Mouse (Mus musculus) monocyte, adult 5-6 weeks (primary cell): ENCODE data around the gene Cyp2c23. TPM values are rescaled to one million over a fixed set of nuclear protein-coding genes. Genes with fewer than 3 reads are reported as not detected.
A peak's percentile ranks its signal among the peaks of the same experiment; 100 is the strongest.

ENCODE experiments used
- ATAC-seq: fragments of 153-309, 156-312 bp; replicated peaks from 2 replicates; pipeline ENCODE4 v1.8.0; 2017; ENCODE audit warnings: mild to moderate bottlenecking; ENCODE audit not compliant: low TSS enrichment, insufficient number of reproducible peaks, severe bottlenecking, poor library complexity, low FRiP score
- total RNA-seq: library from RNA; stranded (forward); fragments of 200-1000, 200-491, 200-594 nt; gene quantifications from 3 replicates; pipeline ENCODE4 v1.2.3, GENCODE M21; 2017

Cyp2c23 gene
- total RNA-seq, result not detected in 3 replicates

DNA sequence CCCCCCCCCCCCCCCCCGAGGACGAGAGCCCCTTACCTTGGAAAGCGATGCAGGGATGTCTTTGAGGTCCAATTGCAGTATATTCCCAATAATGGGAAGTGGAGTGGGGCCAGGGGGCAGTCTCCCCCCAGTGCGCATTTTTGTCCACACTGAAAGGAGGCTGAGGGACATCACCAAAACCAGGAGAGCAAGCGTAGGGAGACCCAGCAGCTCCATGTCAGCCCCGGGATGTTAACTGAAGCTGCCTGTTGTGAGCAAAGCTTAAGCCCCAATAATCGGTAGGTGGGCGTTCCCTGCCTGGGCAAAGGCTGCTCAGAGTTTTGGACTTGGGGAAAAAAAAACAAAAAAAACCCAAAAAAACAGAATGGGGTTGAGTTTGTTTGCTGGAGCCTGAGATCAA, at the start of gene Cyp2c23:
TSS of gene Cyp2c23 (minus strand) at position 237 of the 400 bp plus-strand sequence.
- no peak for ATAC-seq

DNA sequence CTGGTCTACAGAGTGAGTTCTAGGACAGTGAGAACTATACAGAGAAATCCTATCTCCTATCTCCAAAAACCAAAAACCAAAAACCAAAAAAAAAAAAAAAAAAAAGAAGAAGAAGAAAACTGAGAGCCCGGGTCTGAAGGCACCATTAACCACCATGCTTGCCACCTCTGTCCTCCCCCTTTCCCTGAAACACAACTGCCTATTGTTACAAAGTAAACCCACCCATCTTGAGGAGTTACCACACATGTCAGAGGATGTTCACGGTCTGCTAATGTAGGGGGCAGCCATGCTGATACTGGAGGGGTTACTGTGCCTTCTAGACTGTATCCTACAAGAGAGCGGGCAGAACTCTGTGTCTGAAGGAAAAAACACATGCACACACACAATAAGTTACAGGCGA, 48.0 kb upstream of the Cyp2c23 start:
- ATAC-seq, result no peak

DNA sequence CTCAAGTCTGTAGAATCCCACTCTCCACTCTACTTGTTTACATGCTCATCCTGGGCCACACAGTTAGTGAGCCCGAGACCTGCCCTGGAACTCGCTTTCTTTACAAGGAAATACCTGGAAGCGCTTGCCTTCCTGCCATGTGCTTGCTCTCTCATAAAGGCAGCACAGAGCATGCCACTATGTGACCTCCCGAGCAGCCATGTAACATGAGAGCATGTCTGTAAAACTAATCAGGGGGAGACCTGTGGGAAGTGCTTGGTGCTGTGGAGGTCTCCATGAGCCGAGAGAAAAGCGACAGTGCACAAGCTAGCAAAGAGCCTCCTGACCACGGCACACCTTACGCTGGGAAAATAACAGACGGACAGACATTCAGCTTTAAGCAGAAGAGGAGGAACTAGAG, 47.4 kb upstream of the Cyp2c23 start:
- no peak for ATAC-seq

DNA sequence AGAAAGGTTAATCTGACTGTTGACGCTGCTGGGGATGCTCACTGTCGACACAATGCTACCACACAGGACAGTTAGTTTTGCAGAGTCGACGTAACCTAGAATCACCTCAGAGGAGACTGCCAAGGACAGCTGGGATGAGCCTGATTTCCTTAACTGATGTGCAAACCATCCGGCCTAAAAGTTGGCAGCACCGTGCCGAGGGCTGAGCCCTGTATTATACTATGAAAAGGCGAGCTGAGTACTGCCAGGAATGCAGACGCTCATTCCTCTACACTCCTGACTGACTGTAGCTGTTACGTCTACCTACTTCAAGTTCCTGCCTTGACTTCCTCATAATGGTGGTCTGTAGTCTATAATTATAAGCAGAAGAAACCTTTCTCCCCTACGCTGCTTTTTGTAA, 46.0 kb upstream of the Cyp2c23 start:
- ATAC-seq, result no peak

DNA sequence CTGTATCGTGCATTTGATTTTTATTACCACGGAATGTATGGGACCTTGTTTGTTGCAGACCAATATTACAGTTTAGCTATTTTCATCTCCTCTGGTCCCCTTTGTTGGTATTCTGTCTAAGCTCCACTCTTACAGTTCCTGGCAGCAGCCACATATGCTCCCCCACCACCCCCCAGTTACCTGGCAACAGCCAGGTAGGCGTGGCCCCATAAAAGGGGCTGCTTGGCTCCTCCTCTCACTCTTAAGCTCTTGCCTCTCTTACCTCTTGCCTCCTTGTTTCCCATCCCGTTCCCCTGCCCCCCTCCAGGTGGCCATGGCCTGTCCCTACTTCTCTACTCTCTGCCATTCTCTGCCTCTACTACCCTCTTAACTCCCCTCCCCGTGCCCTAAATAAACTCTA, 42.2 kb upstream of the Cyp2c23 start:
- no peak for ATAC-seq

DNA sequence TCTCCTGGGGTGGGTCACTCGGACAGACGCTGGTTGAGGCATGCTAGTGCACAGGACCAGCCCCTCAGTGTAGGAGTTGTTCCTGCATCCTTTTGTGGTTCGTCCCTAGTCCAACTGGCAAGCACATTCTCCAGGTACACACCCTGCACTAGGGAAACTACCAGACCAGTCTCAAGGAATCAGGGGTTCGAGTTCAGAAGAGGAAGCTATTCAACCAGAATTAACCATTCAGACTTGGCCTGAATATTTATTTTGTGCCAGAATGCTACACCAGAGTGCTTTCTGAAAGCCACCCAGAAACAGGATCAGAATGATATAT, 40.9 kb upstream of the Cyp2c23 start:
- ATAC-seq, result no peak

DNA sequence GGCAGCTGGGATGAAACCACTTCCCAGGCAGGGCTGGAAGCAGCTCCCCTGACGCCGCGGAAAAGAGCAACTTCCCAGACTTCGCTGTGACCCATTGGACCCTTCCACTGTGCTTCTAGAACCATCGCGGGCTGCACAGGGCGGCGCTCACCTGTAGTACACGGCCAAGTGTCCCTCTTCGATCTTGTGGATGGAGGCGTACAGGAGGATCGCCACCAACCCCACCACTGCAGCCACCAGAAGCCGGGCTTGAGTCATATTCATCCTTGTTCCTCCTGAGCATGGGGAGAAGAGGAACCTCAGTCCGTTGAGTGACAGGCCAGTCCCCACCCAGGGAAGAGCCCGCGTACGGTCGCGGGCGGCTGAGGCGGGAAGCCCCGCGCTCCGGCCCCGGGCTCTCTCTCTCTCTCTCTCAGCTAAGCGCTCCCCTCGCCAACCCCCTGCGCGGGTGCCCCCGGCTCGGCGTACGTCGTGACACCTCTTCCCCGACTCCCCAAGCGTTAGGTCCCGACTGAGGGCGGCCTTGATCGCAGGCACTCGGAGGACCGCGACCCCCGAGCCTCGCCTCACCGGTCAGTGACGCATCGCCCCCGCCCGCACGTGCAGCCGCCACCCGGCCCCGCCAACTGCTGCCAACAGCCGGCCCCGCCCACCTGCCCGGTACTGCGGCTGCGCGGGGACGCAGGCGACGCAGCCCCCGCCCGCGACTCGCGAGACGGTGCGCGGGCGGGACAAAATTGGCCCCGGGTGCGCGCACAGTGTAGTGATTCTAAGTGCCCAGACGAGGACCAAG, 40.3 kb upstream of the Cyp2c23 start, which contains the start of gene Erlin1:
TSS of gene Erlin1 (minus strand) at position 665 of the 793 bp plus-strand sequence.
- ATAC-seq, result peak; percentile 91

DNA sequence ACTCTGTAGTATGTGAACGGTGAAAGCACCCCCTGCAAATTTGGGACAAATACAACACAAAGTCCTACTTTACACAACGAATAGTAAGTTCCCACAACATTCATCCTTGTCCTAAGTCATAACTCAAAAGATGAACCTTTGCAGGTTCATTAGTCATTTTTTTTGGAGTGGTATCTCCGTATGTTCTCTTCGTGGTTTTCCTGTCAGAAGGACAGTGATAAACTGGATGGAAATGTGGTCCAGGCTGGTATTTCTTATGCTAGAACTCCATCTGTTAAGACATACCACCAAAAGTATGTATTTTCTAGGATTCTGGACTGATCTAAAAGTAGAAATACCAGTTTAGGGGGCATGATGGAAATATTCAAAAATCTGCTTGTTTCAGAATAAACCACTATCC, 39.2 kb upstream of the Cyp2c23 start:
- ATAC-seq, result no peak

DNA sequence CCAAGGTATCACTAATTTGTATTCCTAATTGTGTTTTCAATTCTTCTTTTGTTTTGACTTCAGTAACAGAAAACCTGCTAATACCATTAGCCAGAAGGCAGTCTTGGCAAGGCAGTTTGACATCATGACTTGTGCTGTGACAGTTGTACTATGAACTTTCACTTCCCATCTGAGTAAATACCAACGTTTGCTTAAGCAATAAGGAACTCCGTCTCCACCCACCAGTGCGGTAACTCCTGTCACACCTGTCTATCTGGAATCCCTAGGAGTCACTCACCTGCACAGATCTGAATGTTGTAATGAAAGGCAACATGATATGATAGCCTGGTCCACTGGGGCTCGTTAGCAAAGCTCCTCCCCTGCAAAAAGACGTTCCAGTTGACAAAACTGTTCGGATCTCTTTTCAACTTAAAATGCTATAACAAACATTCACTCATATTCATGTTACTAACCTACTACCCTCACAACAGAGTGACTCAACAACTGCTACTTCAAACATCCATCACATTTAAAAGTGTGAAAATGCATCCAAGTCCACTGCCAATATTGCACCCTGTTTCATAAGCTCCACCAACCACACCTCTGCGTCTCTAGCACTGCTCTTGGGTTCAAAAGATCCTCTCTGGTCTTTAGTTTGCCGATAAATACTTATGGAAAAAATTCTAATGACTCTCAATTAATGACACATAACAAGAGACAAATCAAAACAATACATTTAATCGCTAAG, 38.5 kb upstream of the Cyp2c23 start:
- peak; percentile 55; the same call in 1 of the 2 replicates for ATAC-seq

DNA sequence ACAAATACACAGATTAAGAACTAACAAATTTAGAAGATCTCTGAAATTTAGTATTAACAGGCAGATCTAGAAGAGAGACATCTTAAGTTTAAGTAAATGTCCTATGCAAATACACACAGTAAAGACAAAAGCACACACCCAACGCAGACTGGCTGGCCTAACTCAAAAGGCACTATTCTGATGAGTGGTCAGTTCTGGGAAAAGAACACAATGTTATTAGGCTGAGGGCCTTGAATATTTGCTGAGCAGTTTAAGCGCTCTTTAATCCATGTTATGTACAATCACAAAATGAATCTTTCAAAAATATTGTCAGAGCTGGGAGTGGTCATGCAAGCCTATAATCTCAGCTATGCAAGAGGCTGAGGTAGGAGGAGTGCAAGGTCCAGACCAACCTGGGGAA, 35.7 kb upstream of the Cyp2c23 start:
- no peak for ATAC-seq

DNA sequence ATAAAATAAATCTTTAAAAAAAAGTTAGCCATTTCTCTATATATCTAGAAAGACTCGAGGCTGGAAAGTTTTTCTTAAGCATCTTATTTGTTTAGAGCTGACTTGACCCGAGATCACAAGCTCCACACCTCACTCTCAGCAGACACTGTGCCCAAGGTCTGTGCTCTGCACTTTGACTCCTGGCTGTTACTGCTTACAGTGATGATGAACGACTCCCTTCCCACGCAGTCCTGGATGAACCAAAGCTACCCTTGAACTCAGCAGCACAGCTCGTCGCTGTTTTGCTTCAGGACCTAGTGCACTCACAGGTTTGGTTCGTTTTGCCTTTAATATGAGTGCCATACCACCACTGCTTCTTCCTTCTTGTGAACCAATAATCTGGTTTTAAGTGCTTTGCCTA, 34.8 kb upstream of the Cyp2c23 start:
- no peak for ATAC-seq

DNA sequence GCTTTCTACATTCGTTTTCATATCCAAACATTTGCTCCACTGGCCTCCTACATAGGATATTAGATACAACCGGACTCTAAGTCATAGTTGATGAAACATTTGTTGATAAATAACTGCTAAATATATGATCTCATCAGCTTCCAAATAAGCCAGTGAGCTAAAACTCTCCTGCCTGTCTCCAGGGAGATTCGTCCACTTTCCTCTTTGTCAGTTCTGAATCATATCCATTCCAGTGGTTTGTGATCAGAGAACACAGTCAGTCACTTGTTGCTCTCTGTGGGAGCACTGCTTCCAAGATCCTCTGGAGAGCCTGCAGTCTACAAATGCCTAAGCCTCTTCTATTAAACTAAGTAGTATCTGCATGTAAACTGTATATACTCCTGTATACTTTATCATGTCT, 31.2 kb upstream of the Cyp2c23 start:
- no peak for ATAC-seq

DNA sequence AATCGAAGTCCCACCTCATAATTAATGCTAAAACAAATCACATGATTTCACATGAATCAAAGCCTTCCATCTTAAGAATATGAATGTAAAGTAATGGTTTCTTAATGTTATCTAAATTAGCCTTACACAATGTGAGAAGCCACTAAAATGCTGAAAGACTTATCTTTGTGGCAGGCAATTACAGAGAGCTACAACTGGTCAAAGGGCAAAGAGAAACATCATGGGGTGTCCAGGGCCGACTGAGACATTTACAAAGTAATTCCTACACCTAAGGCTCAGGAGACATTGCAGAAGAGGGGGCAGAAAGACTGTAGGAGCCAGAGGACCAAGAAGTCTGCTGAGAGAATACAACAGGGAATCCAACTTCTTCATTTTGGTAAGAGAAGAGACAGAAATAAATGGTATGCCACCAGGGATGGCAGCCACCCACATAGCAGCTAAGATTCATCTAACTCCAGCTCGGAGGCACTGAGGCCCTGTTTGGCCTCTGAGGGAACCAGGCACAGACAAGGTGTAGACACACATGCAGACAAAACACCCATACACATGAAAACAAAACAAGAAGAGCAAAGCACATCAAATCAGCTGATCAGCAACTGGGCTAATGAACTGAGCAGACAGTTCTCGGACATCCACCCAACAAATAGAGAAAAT, 26.3 kb upstream of the Cyp2c23 start:
- ATAC-seq, result no peak

DNA sequence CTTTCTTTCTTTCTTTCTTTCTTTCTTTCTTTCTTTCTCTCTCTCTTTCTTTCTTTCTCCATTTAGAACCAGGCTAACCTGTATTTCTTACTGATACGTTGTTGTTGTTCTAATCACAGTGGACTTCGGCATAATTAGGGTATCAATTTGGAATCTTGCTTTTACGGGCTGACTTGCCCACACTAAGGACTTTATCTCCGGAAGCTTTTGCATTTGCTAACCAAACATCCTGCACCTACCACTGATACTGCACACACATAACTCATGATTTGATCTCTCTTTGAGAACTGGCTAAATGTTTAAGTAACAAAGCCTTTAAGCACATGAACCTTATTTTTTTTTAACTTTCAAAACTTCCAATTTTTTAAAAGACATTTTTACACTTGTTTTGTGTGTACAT, 21.4 kb upstream of the Cyp2c23 start:
- no peak for ATAC-seq

DNA sequence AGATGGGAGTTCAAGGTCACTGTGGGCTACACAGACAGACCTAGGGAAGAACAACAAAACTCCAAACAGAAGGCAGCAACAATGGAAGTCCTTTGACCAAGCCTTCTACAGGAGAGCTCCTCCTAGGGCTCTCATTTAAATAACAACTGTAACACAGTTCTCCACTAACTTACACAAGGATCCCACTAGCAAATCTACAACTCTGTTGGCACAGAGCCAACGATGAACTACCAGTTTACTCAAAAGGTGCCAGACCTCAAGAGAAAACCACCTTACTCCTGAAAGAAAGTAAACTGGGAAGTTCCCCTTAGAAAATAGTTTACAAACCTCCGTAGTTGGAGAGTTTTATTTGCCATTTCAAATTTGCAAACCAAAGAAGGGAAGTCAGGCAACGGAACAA, 20.3 kb upstream of the Cyp2c23 start:
- no peak for ATAC-seq

DNA sequence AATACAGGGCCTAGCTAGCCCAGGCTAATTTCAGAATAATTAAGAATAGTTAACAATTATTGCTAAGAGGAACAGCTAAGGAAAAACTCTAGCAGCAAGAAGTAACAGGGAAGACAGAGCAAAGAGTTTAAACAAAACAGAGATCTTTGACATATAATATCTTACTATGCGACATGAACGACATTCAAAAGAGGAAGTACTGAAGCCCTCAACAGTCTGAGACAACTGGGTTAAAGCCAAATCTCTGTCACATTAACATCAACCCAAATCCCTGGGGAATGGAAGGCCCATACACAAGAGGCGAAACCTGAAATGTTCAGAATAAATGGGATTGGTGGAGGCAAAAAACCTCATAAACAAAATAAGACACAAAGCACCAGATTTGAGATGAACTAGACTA, 16.8 kb upstream of the Cyp2c23 start:
- ATAC-seq, result no peak

DNA sequence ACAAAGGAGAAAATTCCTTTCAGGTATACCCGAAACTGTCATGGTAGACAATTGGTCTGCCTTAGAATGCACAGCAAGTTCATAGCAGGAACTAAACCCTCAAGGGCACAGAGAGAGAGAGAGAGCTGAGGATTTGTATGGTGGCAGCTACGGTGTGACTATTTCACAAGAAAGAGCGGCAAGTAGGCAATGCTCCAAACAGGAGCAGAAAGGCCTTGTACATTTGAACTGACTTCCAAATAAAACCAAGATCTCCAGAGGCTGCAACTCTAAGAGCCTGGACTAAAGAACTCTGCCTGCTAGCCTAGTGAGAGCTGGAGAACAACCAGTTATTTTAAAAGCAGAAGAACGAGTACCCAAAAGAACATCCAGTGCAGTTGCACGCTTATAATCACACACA, 13.1 kb upstream of the Cyp2c23 start:
- ATAC-seq, result no peak

DNA sequence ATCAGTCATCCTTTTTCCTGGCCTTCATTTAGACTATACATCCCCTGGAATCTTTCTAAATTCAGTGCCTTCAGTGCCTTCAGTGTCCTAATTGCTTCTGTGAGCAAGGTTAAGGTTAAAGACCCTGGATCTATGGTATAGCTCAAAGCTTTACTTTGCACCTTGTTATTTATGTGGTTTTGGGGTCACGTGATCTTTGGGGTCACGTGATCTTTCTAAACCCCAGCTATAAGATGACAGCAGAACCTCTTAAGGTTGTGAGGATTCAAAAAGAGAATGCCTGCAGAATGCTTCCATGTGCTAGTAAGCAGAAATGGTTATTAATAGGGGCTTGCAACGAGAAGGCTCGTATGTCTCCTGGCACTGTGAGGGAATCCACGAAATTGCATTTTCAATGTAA, 4.4 kb upstream of the Cyp2c23 start:
- no peak for ATAC-seq

DNA sequence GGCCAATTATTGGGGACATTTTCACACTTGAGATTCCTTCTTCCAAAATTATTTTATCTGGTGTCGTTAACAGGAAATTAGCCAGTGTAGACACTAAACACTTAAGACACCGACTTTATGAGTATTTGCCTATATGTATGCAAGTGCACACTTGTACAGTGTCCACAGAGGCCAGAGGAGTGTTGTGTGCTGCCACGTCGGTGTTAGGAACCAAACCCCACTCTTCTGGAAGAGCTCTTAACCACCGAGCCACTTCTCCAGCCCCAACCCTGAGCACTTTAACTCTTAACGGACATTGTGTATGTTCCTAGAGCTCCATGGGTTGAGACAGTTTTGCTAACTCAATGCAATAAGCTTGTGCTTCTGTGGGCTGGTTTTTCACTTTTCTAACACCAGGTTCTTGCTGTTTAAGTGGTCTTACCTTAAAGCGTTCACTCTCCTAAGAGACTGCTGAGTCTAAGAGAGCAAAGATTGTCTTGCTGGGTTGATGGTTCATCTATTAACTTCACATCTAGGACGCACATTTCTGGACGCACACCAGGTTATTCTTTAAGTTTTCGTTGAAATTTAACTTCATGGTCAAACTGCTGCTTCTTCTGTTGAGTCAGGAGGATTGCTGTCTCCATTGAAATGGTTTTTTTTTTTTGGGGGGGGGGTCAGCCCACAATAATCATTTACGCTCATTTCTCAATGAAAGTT, 3.2 kb upstream of the Cyp2c23 start:
- no peak for ATAC-seq
